Mouse (Mus musculus) forebrain, embryonic 13.5 days (tissue): Measurements from ENCODE around the gene Gm10277. TPM values are rescaled to one million over a fixed set of nuclear protein-coding genes. Genes with fewer than 3 reads are reported as not detected.
A peak's percentile ranks its signal among the peaks of the same experiment; 100 is the strongest.

Experiments used
- ATAC-seq: fragments of 200-750 bp; cut with Nextera tagmentation; 2 replicates; pipeline ENCODE4 v1.8.0; 2017
- H3K27ac ChIP-seq: fragments of 300-500 bp; sonication (generic); 2 replicates; pipeline ENCODE4 v1.5.1; 2015; ENCODE audit warnings: inconsistent platforms, mild to moderate bottlenecking, moderate library complexity
- H3K27me3 ChIP-seq: fragments of 300-500 bp; sonication (generic); 2 replicates; pipeline ENCODE4 v1.6.1; 2015; ENCODE audit warnings: mild to moderate bottlenecking, inconsistent platforms
- H3K36me3 ChIP-seq: fragments of 300-500 bp; sonication (generic); 2 replicates; pipeline ENCODE4 v1.6.1; 2015; ENCODE audit warnings: mild to moderate bottlenecking, inconsistent platforms; ENCODE audit not compliant: poor library complexity, severe bottlenecking
- H3K4me1 ChIP-seq: fragments of 300-500 bp; sonication (generic); 2 replicates; pipeline ENCODE4 v1.6.1; 2015; ENCODE audit warnings: inconsistent platforms
- H3K4me2 ChIP-seq: fragments of 300-500 bp; sonication (generic); 2 replicates; pipeline ENCODE4 v1.6.1; 2015; ENCODE audit warnings: inconsistent platforms, mild to moderate bottlenecking, moderate library complexity
- H3K4me3 ChIP-seq: fragments of 300-500 bp; sonication (generic); 2 replicates; pipeline ENCODE4 v1.5.1; 2015; ENCODE audit warnings: mild to moderate bottlenecking, inconsistent platforms
- H3K9ac ChIP-seq: fragments of 300-500 bp; sonication (generic); 2 replicates; pipeline ENCODE4 v1.6.1; 2015; ENCODE audit warnings: mild to moderate bottlenecking, inconsistent platforms
- H3K9me3 ChIP-seq: fragments of 300-500 bp; sonication (generic); replicated peaks from 2 replicates; pipeline ENCODE4 v1.6.1; 2016; ENCODE audit warnings: inconsistent platforms
- WGBS: fragments of 180-500 bp; shearing (Covaris S2); methylation state at CpG from one replicate; pipeline ENCODE4 v1.1.7; 2015; 5-methylcytosine and 5-hydroxymethylcytosine counted together
- polyA plus RNA-seq: library from polyadenylated mRNA; unstranded; fragments of >200 nt; fragmentation: Nextera tagmentation; extraction: Ambion mirVana; gene quantifications from 2 replicates; pipeline ENCODE4 v1.2.1, GENCODE M21; 2015

The Gm10277 gene
- polyA plus RNA-seq, 1 experiment from 2014 or later = 2.9 TPM

GRCm38 (mm10) chr11:77821648-77822047 is 34.1 kb upstream of the Gm10277 start:
- Histone ChIP-seq H3K36me3 (peaks cover 66% of the 10 kb centered on the region), H3K4me3 (no peak overlapping the region), H3K4me1 (peaks cover 22% of the 10 kb centered on the region), H3K9ac (no peak overlapping the region), H3K4me2 (no peak overlapping the region), H3K27ac (no peak overlapping the region), H3K27me3 (peaks cover 17% of the 10 kb centered on the region), H3K9me3 (no peaks in the 10 kb centered on the region)
- WGBS = 11% methylated on average over 8 of the region's 8 CpGs
- no peak for ATAC-seq

- WGBS = 21% methylated on average over 3 of the region's 3 CpGs
- 0 out of 2 replicates have a peak, but pooled peaks have one; percentile 53 for ATAC-seq
- H3K4me1 ChIP-seq = no peaks in the 10 kb centered on the region
- H3K36me3 ChIP-seq = peaks cover 44% of the 10 kb centered on the region
- H3K9me3 ChIP-seq = no peaks in the 10 kb centered on the region
- no peak overlapping the region for H3K9ac ChIP-seq
- no peak overlapping the region for H3K27ac ChIP-seq
- no peaks in the 10 kb centered on the region for H3K27me3 ChIP-seq
- no peak overlapping the region for H3K4me2 ChIP-seq
- no peak overlapping the region for H3K4me3 ChIP-seq
Measured at GRCm38 (mm10) chr11:77816003-77816402, 28.5 kb upstream of the Gm10277 start.

GRCm38 (mm10) chr11:77813969-77814368 is 26.4 kb upstream of the Gm10277 start:
- WGBS = 83% methylated on average over 2 of the region's 2 CpGs
- no peaks in the 10 kb centered on the region for H3K9me3 ChIP-seq
- H3K9ac ChIP-seq = no peak overlapping the region
- no peaks in the 10 kb centered on the region for H3K27me3 ChIP-seq
- peaks cover 26% of the 10 kb centered on the region for H3K36me3 ChIP-seq
- H3K4me1 ChIP-seq = peaks cover 5% of the 10 kb centered on the region
- H3K4me2 ChIP-seq = no peak overlapping the region
- ATAC-seq = no peak
- H3K4me3 ChIP-seq = no peak overlapping the region
- H3K27ac ChIP-seq = no peak overlapping the region

GRCm38 (mm10) chr11:77810018-77810417 is 22.5 kb upstream of the Gm10277 start:
- Histone ChIP-seq H3K4me2 (no peak overlapping the region), H3K9ac (no peak overlapping the region), H3K4me1 (peaks cover 33% of the 10 kb centered on the region), H3K36me3 (peaks cover 10% of the 10 kb centered on the region; the same call in 1 of the 2 replicates), H3K9me3 (no peaks in the 10 kb centered on the region), H3K27me3 (no peaks in the 10 kb centered on the region), H3K4me3 (no peak overlapping the region), H3K27ac (no peak overlapping the region)
- WGBS = 97% methylated on average over 6 of the region's 6 CpGs
- ATAC-seq = no peak

- Histone ChIP-seq H3K4me1 (peaks cover 33% of the 10 kb centered on the region), H3K4me2 (no peak overlapping the region), H3K4me3 (no peak overlapping the region), H3K9me3 (no peaks in the 10 kb centered on the region), H3K36me3 (peaks cover 10% of the 10 kb centered on the region; the same call in 1 of the 2 replicates), H3K27me3 (no peaks in the 10 kb centered on the region), H3K9ac (no peak overlapping the region), H3K27ac (no peak overlapping the region)
- ATAC-seq = no peak
- WGBS = 70% methylated on average over 4 of the region's 4 CpGs
Measured at GRCm38 (mm10) chr11:77809215-77809614, 21.7 kb upstream of the Gm10277 start.

- no peaks in the 10 kb centered on the region for H3K9me3 ChIP-seq
- H3K4me3 ChIP-seq = no peak overlapping the region
- H3K9ac ChIP-seq = peak overlapping the region; percentile 22; the same call in 1 of the 2 replicates
- WGBS = 5% methylated on average over 5 of the region's 5 CpGs
- H3K27ac ChIP-seq = no peak overlapping the region
- no peak overlapping the region for H3K4me2 ChIP-seq
- no peaks in the 10 kb centered on the region for H3K27me3 ChIP-seq
- no peak for ATAC-seq
- H3K36me3 ChIP-seq = peaks cover 10% of the 10 kb centered on the region; the same call in 1 of the 2 replicates
- H3K4me1 ChIP-seq = peaks cover 33% of the 10 kb centered on the region
Measured at GRCm38 (mm10) chr11:77808051-77808465, 20.5 kb upstream of the Gm10277 start.

GRCm38 (mm10) chr11:77806855-77807254 is 19.3 kb upstream of the Gm10277 start:
- Histone ChIP-seq H3K4me3 (no peak overlapping the region), H3K27ac (no peak overlapping the region), H3K36me3 (0 out of 2 replicates have a peak, but pooled peaks cover under 1% of the 10 kb centered on the region), H3K4me2 (no peak overlapping the region), H3K9me3 (no peaks in the 10 kb centered on the region), H3K4me1 (peaks cover 33% of the 10 kb centered on the region), H3K9ac (no peak overlapping the region), H3K27me3 (no peaks in the 10 kb centered on the region)
- WGBS = 84% methylated on average over 6 of the region's 6 CpGs
- no peak for ATAC-seq

- Histone ChIP-seq H3K9me3 (no peaks in the 10 kb centered on the region), H3K27me3 (no peaks in the 10 kb centered on the region), H3K4me3 (no peak overlapping the region), H3K9ac (no peak overlapping the region), H3K36me3 (no peaks in the 10 kb centered on the region), H3K4me1 (peaks cover 37% of the 10 kb centered on the region), H3K4me2 (no peak overlapping the region), H3K27ac (no peak overlapping the region)
- ATAC-seq = peak; percentile 65; the same call in 1 of the 2 replicates
- 5% methylated on average over 2 of the region's 2 CpGs for WGBS
Measured at GRCm38 (mm10) chr11:77806218-77806617, 18.7 kb upstream of the Gm10277 start.

- WGBS = 68% methylated on average over 9 of the region's 9 CpGs
- no peaks in the 10 kb centered on the region for H3K9me3 ChIP-seq
- ATAC-seq = no peak
Measured at GRCm38 (mm10) chr11:77802341-77802865, 14.9 kb upstream of the Gm10277 start.

GRCm38 (mm10) chr11:77800869-77801701 is 13.5 kb upstream of the Gm10277 start:
- H3K27me3 ChIP-seq = no peaks in the 10 kb centered on the region
- H3K9me3 ChIP-seq = no peaks in the 10 kb centered on the region
- no peak overlapping the region for H3K4me3 ChIP-seq
- ATAC-seq = peak; percentile 48; the same call in 1 of the 2 replicates
- 34% methylated on average over 15 of the region's 15 CpGs for WGBS
- no peaks in the 10 kb centered on the region for H3K36me3 ChIP-seq
- peak overlapping the region; percentile 31; the same call in 1 of the 2 replicates for H3K9ac ChIP-seq
- H3K27ac ChIP-seq = no peak overlapping the region; the same call in 1 of the 2 replicates
- H3K4me1 ChIP-seq = peaks cover 14% of the 10 kb centered on the region
- H3K4me2 ChIP-seq = no peak overlapping the region

More at GRCm38 (mm10) chr11:77802341-77802865, 14.9 kb upstream of the Gm10277 start:
- Histone ChIP-seq H3K36me3 (no peaks in the 10 kb centered on the region), H3K9ac (no peak overlapping the region), H3K27me3 (no peaks in the 10 kb centered on the region), H3K4me2 (no peak overlapping the region), H3K4me1 (peaks cover 27% of the 10 kb centered on the region), H3K4me3 (no peak overlapping the region), H3K27ac (no peak overlapping the region)

- no peak for ATAC-seq
- Histone ChIP-seq H3K4me2 (no peak overlapping the region), H3K4me3 (no peak overlapping the region), H3K9ac (peak overlapping the region; percentile 31; the same call in 1 of the 2 replicates), H3K27me3 (no peaks in the 10 kb centered on the region), H3K36me3 (no peaks in the 10 kb centered on the region), H3K4me1 (peaks cover 14% of the 10 kb centered on the region), H3K9me3 (no peaks in the 10 kb centered on the region), H3K27ac (no peak overlapping the region)
- WGBS = 73% methylated on average over 9 of the region's 9 CpGs
Measured at GRCm38 (mm10) chr11:77800491-77800868, 12.9 kb upstream of the Gm10277 start.

- Histone ChIP-seq H3K9ac (no peak overlapping the region; the same call in 1 of the 2 replicates), H3K4me3 (no peak overlapping the region), H3K9me3 (no peaks in the 10 kb centered on the region), H3K27me3 (no peaks in the 10 kb centered on the region), H3K4me2 (no peak overlapping the region), H3K4me1 (peaks cover 33% of the 10 kb centered on the region), H3K27ac (no peak overlapping the region), H3K36me3 (no peaks in the 10 kb centered on the region)
- ATAC-seq = no peak
- 85% methylated on average over 5 of the region's 5 CpGs for whole genome bisulfite sequencing
Measured at GRCm38 (mm10) chr11:77795216-77795615, 7.7 kb upstream of the Gm10277 start.
